Mouse (Mus musculus): ENCODE results near the gene Tm6sf1. TPM values are rescaled to one million over a fixed set of nuclear protein-coding genes. Genes with fewer than 3 reads are reported as not detected.

Tm6sf1 gene
- total and polyA plus RNA-seq, 2 experiments from 2014 or later: 11.7 to 52.3 TPM

GRCm38 (mm10) chr7:81921379-81921952 lies 62.7 kb downstream of the Tm6sf1 start:
- 58% methylated on average over 1 of the region's 1 CpGs for WGBS
- Histone ChIP-seq H3K27ac (ENCODE audit: low read depth) (no peak overlapping the region), H3K4me2 (ENCODE audit: low read depth, low read length) (no peak overlapping the region), H3K4me1 (ENCODE audit: control insufficient read depth, insufficient read depth) (no peaks in the 10 kb centered on the region), H3K4me3 (ENCODE audit: low read depth, low read length) (no peak overlapping the region), H3K9me3 (replicated peaks; ENCODE audit: control insufficient read depth, low read length) (no peaks in the 10 kb centered on the region), H3K27me3 (ENCODE audit: control insufficient read depth, insufficient read depth, low read length) (no peaks in the 10 kb centered on the region), H3K9ac (replicated peaks; ENCODE audit: low read depth, low read length) (no peak overlapping the region), H3K36me3 (replicated peaks; ENCODE audit: control insufficient read depth, insufficient read depth, low read length) (no peaks in the 10 kb centered on the region)
- DNase-seq (ENCODE audit: low spot score) (no peak), ATAC-seq (ENCODE audit: insufficient read depth, low read depth) (no peak)
- TF ChIP-seq EP300 (IDR thresholded peaks at IDR 0.05; ENCODE audit: low read depth) (no peak), CTCF (IDR thresholded peaks at IDR 0.05; ENCODE audit: low read depth) (no peak)

- H3K36me3 ChIP-seq (replicated peaks; ENCODE audit: control insufficient read depth, insufficient read depth, low read length): no peaks in the 10 kb centered on the region
- H3K27ac ChIP-seq (ENCODE audit: low read depth): no peak overlapping the region
- WGBS: 79% methylated on average over 7 of the region's 7 CpGs
- no peak overlapping the region for H3K4me3 ChIP-seq (ENCODE audit: low read depth, low read length)
- no peaks in the 10 kb centered on the region for H3K9me3 ChIP-seq (replicated peaks; ENCODE audit: control insufficient read depth, low read length)
- H3K4me2 ChIP-seq (ENCODE audit: low read depth, low read length): no peak overlapping the region
- DNase-seq (ENCODE audit: low spot score) (no peak), ATAC-seq (ENCODE audit: insufficient read depth, low read depth) (no peak)
- peaks cover 15% of the 10 kb centered on the region for H3K4me1 ChIP-seq (ENCODE audit: control insufficient read depth, insufficient read depth)
- no peaks in the 10 kb centered on the region for H3K27me3 ChIP-seq (ENCODE audit: control insufficient read depth, insufficient read depth, low read length)
- TF ChIP-seq CTCF (IDR thresholded peaks at IDR 0.05; ENCODE audit: low read depth): no peak
- TF ChIP-seq EP300 (IDR thresholded peaks at IDR 0.05; ENCODE audit: low read depth): no peak
- no peak overlapping the region for H3K9ac ChIP-seq (replicated peaks; ENCODE audit: low read depth, low read length)
Measured at GRCm38 (mm10) chr7:81928998-81929397, 70.2 kb downstream of the Tm6sf1 start.

DNA sequence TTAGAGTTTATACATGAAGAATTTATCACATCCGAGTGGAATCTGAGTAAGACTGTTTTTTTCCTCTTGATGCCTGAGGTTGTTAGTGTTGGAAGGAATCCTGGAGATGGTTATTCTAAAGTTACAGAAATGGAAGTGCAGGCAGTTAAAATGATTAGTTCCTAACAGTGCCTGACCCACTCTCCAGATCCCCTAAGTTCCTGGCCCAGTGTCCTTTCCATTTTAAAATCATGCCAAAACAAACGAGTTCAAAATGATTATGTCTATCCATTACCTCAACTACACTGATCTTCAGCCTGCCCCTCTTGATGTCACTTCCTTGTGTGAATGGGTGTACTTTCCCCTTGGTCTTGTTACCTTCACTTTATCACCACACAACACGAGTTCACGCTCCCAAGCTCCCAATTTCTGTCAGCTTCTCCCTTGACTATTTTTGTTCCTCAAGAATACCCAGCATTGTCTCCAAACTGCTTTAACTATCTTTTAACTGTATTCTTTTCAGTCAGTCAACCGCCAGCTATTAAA lies 73.8 kb downstream of the Tm6sf1 start:
- ATAC-seq (ENCODE audit: insufficient read depth, low read depth) (no peak), DNase-seq (ENCODE audit: low spot score) (peak; percentile 10)
- 0 out of 2 replicates have a peak, but pooled peaks cover 8% of the 10 kb centered on the region for H3K27me3 ChIP-seq (ENCODE audit: control insufficient read depth, insufficient read depth, low read length)
- H3K27ac ChIP-seq (ENCODE audit: low read depth): no peak overlapping the region
- TF ChIP-seq EP300 (IDR thresholded peaks at IDR 0.05; ENCODE audit: low read depth) (no peak), CTCF (IDR thresholded peaks at IDR 0.05; ENCODE audit: low read depth) (no peak)
- 0 out of 2 replicates have a peak overlapping the region, but pooled peaks have one; percentile 89 for H3K9ac ChIP-seq (replicated peaks; ENCODE audit: low read depth, low read length)
- 43% methylated on average over 5 of the region's 5 CpGs for WGBS
- peak overlapping the region; percentile 96 for H3K4me3 ChIP-seq (ENCODE audit: low read depth, low read length)
- H3K9me3 ChIP-seq (replicated peaks; ENCODE audit: control insufficient read depth, low read length): no peaks in the 10 kb centered on the region
- peaks cover 15% of the 10 kb centered on the region for H3K4me1 ChIP-seq (ENCODE audit: control insufficient read depth, insufficient read depth)
- H3K4me2 ChIP-seq (ENCODE audit: low read depth, low read length): peak overlapping the region; percentile 98
- no peaks in the 10 kb centered on the region for H3K36me3 ChIP-seq (replicated peaks; ENCODE audit: control insufficient read depth, insufficient read depth, low read length)

DNA sequence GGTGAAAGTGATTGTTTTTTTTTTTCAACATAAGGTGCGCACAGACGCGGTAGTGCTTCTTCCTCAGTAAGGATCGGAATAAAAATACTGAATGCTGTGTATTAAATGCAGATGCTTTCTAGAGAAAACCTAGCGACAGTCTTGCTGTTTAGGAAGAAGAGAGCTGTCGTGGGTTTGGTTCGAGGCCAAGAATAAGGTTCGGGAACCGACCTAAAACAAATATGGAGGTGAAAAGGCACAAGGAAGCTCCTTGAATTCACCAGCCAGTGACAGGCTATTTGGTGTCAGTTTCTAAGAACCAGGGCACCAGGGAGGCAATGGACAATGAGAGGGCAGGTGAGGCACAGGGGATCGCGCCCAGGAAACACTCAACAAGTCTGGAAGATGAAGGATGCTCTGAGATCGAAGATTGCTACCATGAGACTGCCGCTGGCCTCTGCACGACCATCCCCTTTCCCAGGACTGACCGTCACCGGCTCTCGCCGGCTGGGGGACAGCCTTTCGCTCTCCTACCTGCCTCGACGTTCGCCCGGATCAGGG lies 74.3 kb downstream of the Tm6sf1 start:
- WGBS: 9% methylated on average over 23 of the region's 23 CpGs
- Histone ChIP-seq H3K27me3 (ENCODE audit: control insufficient read depth, insufficient read depth, low read length) (0 out of 2 replicates have a peak, but pooled peaks cover 8% of the 10 kb centered on the region), H3K4me3 (ENCODE audit: low read depth, low read length) (peak overlapping the region; percentile 96), H3K27ac (ENCODE audit: low read depth) (peak overlapping the region; percentile 84), H3K4me2 (ENCODE audit: low read depth, low read length) (peak overlapping the region; percentile 98), H3K9ac (replicated peaks; ENCODE audit: low read depth, low read length) (peak overlapping the region; percentile 89), H3K4me1 (ENCODE audit: control insufficient read depth, insufficient read depth) (peaks cover 13% of the 10 kb centered on the region), H3K36me3 (replicated peaks; ENCODE audit: control insufficient read depth, insufficient read depth, low read length) (no peaks in the 10 kb centered on the region), H3K9me3 (replicated peaks; ENCODE audit: control insufficient read depth, low read length) (no peaks in the 10 kb centered on the region)
- ATAC-seq (ENCODE audit: insufficient read depth, low read depth) (no peak), DNase-seq (ENCODE audit: low spot score) (peak; percentile 23)
- no peak for TF ChIP-seq EP300 (IDR thresholded peaks at IDR 0.05; ENCODE audit: low read depth)
- no peak for TF ChIP-seq CTCF (IDR thresholded peaks at IDR 0.05; ENCODE audit: low read depth)

DNA sequence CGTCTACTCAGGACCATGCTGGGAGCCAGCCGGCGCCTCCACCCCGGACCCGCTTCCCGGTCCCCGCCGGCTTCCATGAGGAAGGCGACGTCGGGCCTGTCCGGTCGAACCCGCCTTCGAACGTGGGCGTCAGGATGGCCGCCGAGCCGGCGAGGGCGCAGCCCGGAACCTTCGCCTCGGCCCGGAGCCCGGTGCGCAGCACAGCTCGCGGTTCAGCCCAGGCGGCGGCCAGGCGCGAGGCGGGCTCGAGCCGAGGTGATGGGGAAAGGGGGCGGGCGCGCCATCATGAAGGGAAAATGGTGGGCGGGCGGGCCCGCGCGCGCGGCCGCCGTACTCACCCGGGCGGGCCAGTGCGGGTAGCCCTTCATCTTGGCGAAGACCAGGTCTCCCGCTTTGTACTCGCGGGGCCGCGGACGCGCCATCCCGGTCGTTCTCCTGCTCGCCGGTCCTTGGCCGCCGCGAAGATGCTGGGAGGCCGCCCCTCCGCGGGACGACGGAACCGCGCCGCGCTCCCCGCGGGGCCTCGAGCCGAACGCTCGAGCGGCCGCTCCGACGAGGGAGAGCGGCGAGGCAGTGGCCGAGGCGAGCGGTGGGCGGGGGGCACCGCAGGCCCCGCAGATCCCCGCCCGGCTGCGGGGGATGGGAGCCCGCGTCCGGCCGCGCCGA lies 74.9 kb downstream of the Tm6sf1 start:
- TF ChIP-seq CTCF (IDR thresholded peaks at IDR 0.05; ENCODE audit: low read depth): no peak
- no peak for TF ChIP-seq EP300 (IDR thresholded peaks at IDR 0.05; ENCODE audit: low read depth)
- Histone ChIP-seq H3K4me2 (ENCODE audit: low read depth, low read length) (peak overlapping the region; percentile 98), H3K36me3 (replicated peaks; ENCODE audit: control insufficient read depth, insufficient read depth, low read length) (no peaks in the 10 kb centered on the region), H3K4me3 (ENCODE audit: low read depth, low read length) (peak overlapping the region; percentile 96), H3K4me1 (ENCODE audit: control insufficient read depth, insufficient read depth) (peaks cover 9% of the 10 kb centered on the region; the same call in 1 of the 2 replicates), H3K27ac (ENCODE audit: low read depth) (peak overlapping the region; percentile 84), H3K27me3 (ENCODE audit: control insufficient read depth, insufficient read depth, low read length) (0 out of 2 replicates have a peak, but pooled peaks cover 8% of the 10 kb centered on the region), H3K9me3 (replicated peaks; ENCODE audit: control insufficient read depth, low read length) (no peaks in the 10 kb centered on the region), H3K9ac (replicated peaks; ENCODE audit: low read depth, low read length) (peak overlapping the region; percentile 89)
- DNase-seq (ENCODE audit: low spot score): peak; percentile 39
- peak; percentile 84 for ATAC-seq (ENCODE audit: insufficient read depth, low read depth)
- WGBS: under 1% methylated on average over 94 of the region's 103 CpGs

Other genes starting within 250 kb of the Tm6sf1 start
- gene Homer2, start 151.5 kb upstream of the Tm6sf1 start, total RNA-seq (2014; rRNA removed; ENCODE audit: low replicate concordance): 19.5 and 31.8 TPM in 2 replicates
- 51.3 and 52.5 TPM in 2 replicates for gene Homer2, start 151.5 kb upstream of the Tm6sf1 start, polyA plus RNA-seq (2015; fragmentation: Nextera tagmentation; extraction: Ambion mirVana)
- gene Ramac, start 96.1 kb upstream of the Tm6sf1 start, total RNA-seq (2014; rRNA removed; ENCODE audit: low replicate concordance): 30.6 and 58.0 TPM in 2 replicates
- gene Ramac, start 96.1 kb upstream of the Tm6sf1 start, polyA plus RNA-seq (2015; fragmentation: Nextera tagmentation; extraction: Ambion mirVana): 88.2 and 98.1 TPM in 2 replicates
- gene 3110040N11Rik, start 69.5 kb upstream of the Tm6sf1 start, total RNA-seq (2014; rRNA removed; ENCODE audit: low replicate concordance): 28.7 and 33.4 TPM in 2 replicates
- 34.6 and 38.5 TPM in 2 replicates for gene 3110040N11Rik, start 69.5 kb upstream of the Tm6sf1 start, polyA plus RNA-seq (2015; fragmentation: Nextera tagmentation; extraction: Ambion mirVana)
- gene Btbd1, start 29.6 kb upstream of the Tm6sf1 start, total RNA-seq (2014; rRNA removed; ENCODE audit: low replicate concordance): 98.6 and 104 TPM in 2 replicates
- 90.4 and 96.6 TPM in 2 replicates for gene Btbd1, start 29.6 kb upstream of the Tm6sf1 start, polyA plus RNA-seq (2015; fragmentation: Nextera tagmentation; extraction: Ambion mirVana)
- not detected in 2 replicates for gene Gm10160, start 3.2 kb upstream of the Tm6sf1 start, total RNA-seq (2014; rRNA removed; ENCODE audit: low replicate concordance)
- gene Gm10160, start 3.2 kb upstream of the Tm6sf1 start, polyA plus RNA-seq (2015; fragmentation: Nextera tagmentation; extraction: Ambion mirVana): not detected in 2 replicates
- gene Hdgfl3, start 75.5 kb downstream of the Tm6sf1 start, total RNA-seq (2014; rRNA removed; ENCODE audit: low replicate concordance): 10.2 and 16.1 TPM in 2 replicates
- 7.1 and 7.3 TPM in 2 replicates for gene Hdgfl3, start 75.5 kb downstream of the Tm6sf1 start, polyA plus RNA-seq (2015; fragmentation: Nextera tagmentation; extraction: Ambion mirVana)
- gene Bnc1, start 133.3 kb downstream of the Tm6sf1 start, total RNA-seq (2014; rRNA removed; ENCODE audit: low replicate concordance): 3.0 and 4.7 TPM in 2 replicates
- gene Bnc1, start 133.3 kb downstream of the Tm6sf1 start, polyA plus RNA-seq (2015; fragmentation: Nextera tagmentation; extraction: Ambion mirVana): 0.95 and 1.2 TPM in 2 replicates

All from heart, postnatal 0 days (tissue).